Mouse (Mus musculus) ES-Bruce4 (cell line): ENCODE results near the gene Cyp4x1.

Source experiments
- CTCF ChIP-seq: IDR thresholded peaks from one replicate; pipeline ENCODE4 v1.8.1; 2011; ENCODE audit warnings: low read depth, low read length
- POLR2A ChIP-seq: IDR thresholded peaks from one replicate; pipeline ENCODE4 v1.8.1; 2011; ENCODE audit warnings: low read length; ENCODE audit not compliant: insufficient read depth

GRCm38 (mm10) chr4:115133621-115134295, at the start of gene Cyp4x1:
- TF ChIP-seq CTCF: no peak
- no peak for TF ChIP-seq POLR2A
